In genomic region chr10:26900426-26900825, GRCm38 (mm10) we compare ENCODE assay signal across 25 mouse cellular contexts.
DNase-seq lines count a peak whose midpoint lies in the region; ATAC-seq and TF ChIP-seq lines count a peak whose summit lies in the region.
"Had no signal": no experiment of that assay in that cellular context is flagged by ENCODE, and none has a peak within 500 bp of the region (broad histone marks: within the 10 kb centered on the region; RNA-seq: fewer than 3 reads in every experiment).

No protein-coding gene starts in this region.

- peak; percentile 66 for DNase-seq in 3T3-L1 (ENCODE audit: low read depth, low spot score)
- DNase-seq in NIH3T3 (ENCODE audit: low read depth) = peak; percentile 74
- peak; percentile 11 for DNase-seq in adipocyte (ENCODE audit: low spot score)
- DNase-seq in heart, adult 18-20 months = no peak
- DNase-seq in lung, postnatal 10 days = no peak
- DNase-seq in left cerebral cortex, postnatal 4 days = no peak
- DNase-seq: adrenal gland, adult 2 months; adrenal gland, adult 8-10 months; adrenal gland, postnatal 10 days; adrenal gland, postnatal 14 days; adrenal gland, postnatal 25 days; adrenal gland, postnatal 36 days; B cell, adult 2 months; cerebellum, adult 11 months; cerebellum, adult 11-12 months; cerebellum, adult 18-20 months; cerebellum, adult 2 months; cerebellum, adult 8-10 months had no signal

- no peak for TF ChIP-seq CTCF in embryonic fibroblast, embryonic 13.5 days (IDR thresholded peaks at IDR 0.05; ENCODE audit: borderline replicate concordance, insufficient read depth, low read length)

- no peak overlapping the region for H3K4me2 ChIP-seq in liver, embryonic 12.5 days

- no peaks in the 10 kb centered on the region for H3K27me3 ChIP-seq in liver, embryonic 12.5 days (replicated peaks)
- H3K27me3 ChIP-seq: CH12.LX, Patski had no signal

- H3K36me3 ChIP-seq in liver, embryonic 12.5 days = no peaks in the 10 kb centered on the region
- H3K36me3 ChIP-seq: G1E had no signal

- no peaks in the 10 kb centered on the region for H3K9me3 ChIP-seq in liver, embryonic 12.5 days (replicated peaks)
- H3K9me3 ChIP-seq: G1E had no signal

- H3K4me3 ChIP-seq in embryonic fibroblast, embryonic 13.5 days (ENCODE audit: insufficient read depth, low read length) = no peak overlapping the region
- no peak overlapping the region for H3K4me3 ChIP-seq in liver, embryonic 12.5 days

- intact Hi-C loops in left cerebral cortex, postnatal 4 days (cut with DNase I) = loop anchor here (5.0 kb wide), 1 partner anchor 92 kb away; no protein-coding TSS in a partner anchor

- H3K9ac ChIP-seq in liver, embryonic 12.5 days = no peak overlapping the region

- ATAC-seq in liver, embryonic 12.5 days = no peak
- ATAC-seq: activated CD4-positive, CD25-positive, alpha-beta regulatory T cell, adult 4 months; CD4-positive, CD25-positive, alpha-beta regulatory T cell, adult 4 months; Patski had no signal

- TF ChIP-seq POLR2A in embryonic fibroblast, embryonic 13.5 days (IDR thresholded peaks at IDR 0.05; ENCODE audit: low read depth, low read length) = no peak

- peak overlapping the region; percentile 74 for H3K27ac ChIP-seq in embryonic fibroblast, embryonic 13.5 days (ENCODE audit: insufficient read depth, low read length)
- no peak overlapping the region for H3K27ac ChIP-seq in liver, embryonic 12.5 days

- 39% methylated on average over 1 of the region's 1 CpGs for WGBS in liver, embryonic 12.5 days (ENCODE audit: insufficient replicate concordance)

- peaks cover 12% of the 10 kb centered on the region for H3K4me1 ChIP-seq in embryonic fibroblast, embryonic 13.5 days (ENCODE audit: control insufficient read depth, insufficient read depth, low read length)
- H3K4me1 ChIP-seq in liver, embryonic 12.5 days = no peaks in the 10 kb centered on the region

Comparison
In these comparisons a context has a peak if more than half of its experiments do, and no peak if none do; other contexts are left out.
1. DNase-seq: peak in 3T3-L1 (single experiment), NIH3T3 (single experiment) and adipocyte (single experiment); none in heart, adult 18-20 months (0 of 2), lung, postnatal 10 days (single experiment) and left cerebral cortex, postnatal 4 days (single experiment).